Mouse (Mus musculus): ENCODE data around the gene Rbmxl2. TPM values are rescaled to one million over a fixed set of nuclear protein-coding genes. Genes with fewer than 3 reads are reported as not detected.

Rbmxl2 gene
- total and polyA plus RNA-seq, 2 experiments from 2014 or later, result not detected

GRCm38 (mm10) chr7:107215723-107216122 lies 6.5 kb downstream of the Rbmxl2 start:
- Histone ChIP-seq H3K4me1 (ENCODE audit: insufficient read depth, low read length) (no peaks in the 10 kb centered on the region), H3K9ac (replicated peaks; ENCODE audit: low read length, poor library complexity, severe bottlenecking) (no peak overlapping the region), H3K27me3 (ENCODE audit: insufficient read depth, low read length) (peaks cover 10% of the 10 kb centered on the region), H3K9me3 (ENCODE audit: low read length) (no peaks in the 10 kb centered on the region), H3K27ac (ENCODE audit: low read depth, low read length) (no peak overlapping the region), H3K4me3 (ENCODE audit: low read depth, low read length) (no peak overlapping the region), H3K4me2 (ENCODE audit: low read depth, low read length, poor library complexity, severe bottlenecking) (no peak overlapping the region), H3K36me3 (ENCODE audit: insufficient read depth, low read length) (no peaks in the 10 kb centered on the region)
- DNase-seq (ENCODE audit: low spot score), result peak; percentile 72
- peak; percentile 78; the same call in 1 of the 2 replicates for ATAC-seq (ENCODE audit: low FRiP score)
- peak; percentile 87 for TF ChIP-seq CTCF (IDR thresholded peaks at IDR 0.05)

DNA sequence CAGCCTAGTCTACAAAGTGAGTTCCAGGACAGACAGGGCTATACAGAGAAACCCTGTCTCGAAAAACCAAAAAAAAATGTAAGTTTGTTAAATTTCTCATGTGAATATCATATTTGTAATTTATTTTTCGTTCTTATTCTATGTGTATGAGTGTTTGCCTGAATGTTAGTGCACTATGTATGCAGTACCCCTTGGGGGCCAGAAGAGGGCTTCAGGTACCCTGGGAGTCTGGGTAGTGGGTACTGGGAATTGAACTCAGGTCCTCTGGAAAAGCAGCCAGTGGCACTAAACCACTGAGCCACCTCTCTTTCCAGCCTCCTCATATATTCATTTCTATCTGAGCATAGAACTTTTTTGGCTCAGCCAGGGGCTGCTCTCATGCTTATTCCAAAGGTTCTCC lies 7.6 kb downstream of the Rbmxl2 start:
- no peaks in the 10 kb centered on the region for H3K27me3 ChIP-seq (ENCODE audit: insufficient read depth, low read length)
- no peaks in the 10 kb centered on the region for H3K36me3 ChIP-seq (ENCODE audit: insufficient read depth, low read length)
- no peak overlapping the region for H3K4me2 ChIP-seq (ENCODE audit: low read depth, low read length, poor library complexity, severe bottlenecking)
- peak; percentile 35 for TF ChIP-seq CTCF (IDR thresholded peaks at IDR 0.05)
- no peak for ATAC-seq (ENCODE audit: low FRiP score)
- no peaks in the 10 kb centered on the region for H3K4me1 ChIP-seq (ENCODE audit: insufficient read depth, low read length)
- 79% methylated on average over 2 of the region's 2 CpGs for WGBS
- no peaks in the 10 kb centered on the region for H3K9me3 ChIP-seq (ENCODE audit: low read length)
- no peak overlapping the region for H3K27ac ChIP-seq (ENCODE audit: low read depth, low read length)
- H3K9ac ChIP-seq (replicated peaks; ENCODE audit: low read length, poor library complexity, severe bottlenecking), result no peak overlapping the region
- no peak overlapping the region for H3K4me3 ChIP-seq (ENCODE audit: low read depth, low read length)
- no peak for DNase-seq (ENCODE audit: low spot score)

DNA sequence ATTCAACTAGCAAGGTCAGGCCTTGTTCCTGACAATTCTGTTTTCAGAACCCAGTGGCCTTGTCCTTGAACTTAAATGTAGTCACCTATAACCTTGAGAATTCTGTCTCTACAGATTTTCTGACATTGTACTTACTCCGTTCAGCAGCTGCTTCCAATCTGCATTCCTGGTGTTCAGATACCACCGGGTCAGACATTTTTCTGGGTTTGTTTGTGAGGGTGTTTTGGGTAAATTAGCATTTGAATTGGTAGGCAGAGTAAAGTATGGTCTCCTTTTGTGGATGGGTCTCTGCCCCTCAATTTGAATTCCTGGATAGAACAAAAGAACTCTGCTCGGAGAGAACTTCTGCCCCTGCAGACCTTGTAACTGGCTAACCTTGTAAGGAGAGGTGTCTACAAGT lies 27.6 kb downstream of the Rbmxl2 start:
- H3K27ac ChIP-seq (ENCODE audit: low read depth, low read length), result no peak overlapping the region
- H3K36me3 ChIP-seq (ENCODE audit: insufficient read depth, low read length), result no peaks in the 10 kb centered on the region
- DNase-seq (ENCODE audit: low spot score) (no peak), ATAC-seq (ENCODE audit: low FRiP score) (no peak)
- no peak for TF ChIP-seq CTCF (IDR thresholded peaks at IDR 0.05)
- WGBS, result 27% methylated on average over 3 of the region's 3 CpGs
- H3K4me3 ChIP-seq (ENCODE audit: low read depth, low read length), result no peak overlapping the region
- H3K9me3 ChIP-seq (ENCODE audit: low read length), result no peaks in the 10 kb centered on the region
- no peak overlapping the region for H3K9ac ChIP-seq (replicated peaks; ENCODE audit: low read length, poor library complexity, severe bottlenecking)
- H3K4me1 ChIP-seq (ENCODE audit: insufficient read depth, low read length), result no peaks in the 10 kb centered on the region
- no peak overlapping the region for H3K4me2 ChIP-seq (ENCODE audit: low read depth, low read length, poor library complexity, severe bottlenecking)
- no peaks in the 10 kb centered on the region for H3K27me3 ChIP-seq (ENCODE audit: insufficient read depth, low read length)

DNA sequence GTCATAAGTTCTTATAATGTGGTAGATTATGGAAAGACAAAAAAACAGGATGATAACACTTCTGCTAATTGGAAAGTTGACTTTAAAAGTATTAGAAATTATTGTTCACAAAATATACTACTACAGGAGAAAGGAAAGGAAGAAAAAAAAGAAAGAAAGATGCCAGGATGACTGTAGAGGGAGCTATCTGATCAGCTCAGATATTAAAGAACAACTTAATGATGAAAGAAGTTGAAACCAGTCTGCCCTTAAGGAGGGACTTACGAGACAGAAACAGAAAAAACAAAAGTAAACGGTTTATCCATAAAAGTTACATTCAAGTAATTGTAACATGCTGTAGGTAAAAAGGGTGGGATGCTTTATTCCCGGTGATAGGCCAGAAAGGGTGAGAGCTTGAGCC lies 28.3 kb downstream of the Rbmxl2 start:
- Histone ChIP-seq H3K9ac (replicated peaks; ENCODE audit: low read length, poor library complexity, severe bottlenecking) (no peak overlapping the region), H3K36me3 (ENCODE audit: insufficient read depth, low read length) (no peaks in the 10 kb centered on the region), H3K4me2 (ENCODE audit: low read depth, low read length, poor library complexity, severe bottlenecking) (no peak overlapping the region), H3K27ac (ENCODE audit: low read depth, low read length) (no peak overlapping the region), H3K4me3 (ENCODE audit: low read depth, low read length) (no peak overlapping the region), H3K27me3 (ENCODE audit: insufficient read depth, low read length) (no peaks in the 10 kb centered on the region), H3K9me3 (ENCODE audit: low read length) (no peaks in the 10 kb centered on the region), H3K4me1 (ENCODE audit: insufficient read depth, low read length) (no peaks in the 10 kb centered on the region)
- 74% methylated on average over 3 of the region's 3 CpGs for WGBS
- ATAC-seq (ENCODE audit: low FRiP score) (no peak), DNase-seq (ENCODE audit: low spot score) (peak; percentile 28)
- TF ChIP-seq CTCF (IDR thresholded peaks at IDR 0.05), result peak; percentile 66

DNA sequence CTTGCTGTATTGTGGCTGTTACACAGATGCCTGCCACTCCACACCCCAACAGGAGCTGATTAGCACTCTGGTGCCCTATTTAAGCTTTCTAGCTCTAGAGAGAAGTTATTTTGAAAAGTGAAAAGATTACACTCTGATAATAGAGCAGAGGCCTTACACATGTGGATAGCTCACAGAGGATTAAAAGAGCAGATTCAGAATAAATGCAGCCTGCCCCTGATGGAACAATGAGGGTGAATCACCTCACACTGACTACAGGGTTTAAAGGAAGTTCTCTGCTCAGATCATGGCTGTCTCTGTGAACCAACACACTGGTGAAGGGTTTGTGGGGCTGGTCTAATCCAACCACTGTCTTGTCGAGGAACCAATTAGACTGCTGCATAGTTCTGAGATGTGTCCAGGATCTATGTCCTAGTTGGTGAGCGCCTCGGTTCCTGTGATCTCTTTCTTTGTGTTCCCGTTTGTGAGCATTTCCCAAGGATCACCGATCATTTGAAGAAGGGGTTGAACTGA lies 32.2 kb downstream of the Rbmxl2 start:
- no peak overlapping the region for H3K27ac ChIP-seq (ENCODE audit: low read depth, low read length)
- 80% methylated on average over 5 of the region's 5 CpGs for WGBS
- no peaks in the 10 kb centered on the region for H3K9me3 ChIP-seq (ENCODE audit: low read length)
- no peaks in the 10 kb centered on the region for H3K27me3 ChIP-seq (ENCODE audit: insufficient read depth, low read length)
- no peak overlapping the region for H3K9ac ChIP-seq (replicated peaks; ENCODE audit: low read length, poor library complexity, severe bottlenecking)
- no peak for ATAC-seq (ENCODE audit: low FRiP score)
- no peaks in the 10 kb centered on the region for H3K4me1 ChIP-seq (ENCODE audit: insufficient read depth, low read length)
- no peaks in the 10 kb centered on the region for H3K36me3 ChIP-seq (ENCODE audit: insufficient read depth, low read length)
- no peak for TF ChIP-seq CTCF (IDR thresholded peaks at IDR 0.05)
- H3K4me3 ChIP-seq (ENCODE audit: low read depth, low read length), result no peak overlapping the region
- DNase-seq (ENCODE audit: low spot score), result no peak
- H3K4me2 ChIP-seq (ENCODE audit: low read depth, low read length, poor library complexity, severe bottlenecking), result no peak overlapping the region

DNA sequence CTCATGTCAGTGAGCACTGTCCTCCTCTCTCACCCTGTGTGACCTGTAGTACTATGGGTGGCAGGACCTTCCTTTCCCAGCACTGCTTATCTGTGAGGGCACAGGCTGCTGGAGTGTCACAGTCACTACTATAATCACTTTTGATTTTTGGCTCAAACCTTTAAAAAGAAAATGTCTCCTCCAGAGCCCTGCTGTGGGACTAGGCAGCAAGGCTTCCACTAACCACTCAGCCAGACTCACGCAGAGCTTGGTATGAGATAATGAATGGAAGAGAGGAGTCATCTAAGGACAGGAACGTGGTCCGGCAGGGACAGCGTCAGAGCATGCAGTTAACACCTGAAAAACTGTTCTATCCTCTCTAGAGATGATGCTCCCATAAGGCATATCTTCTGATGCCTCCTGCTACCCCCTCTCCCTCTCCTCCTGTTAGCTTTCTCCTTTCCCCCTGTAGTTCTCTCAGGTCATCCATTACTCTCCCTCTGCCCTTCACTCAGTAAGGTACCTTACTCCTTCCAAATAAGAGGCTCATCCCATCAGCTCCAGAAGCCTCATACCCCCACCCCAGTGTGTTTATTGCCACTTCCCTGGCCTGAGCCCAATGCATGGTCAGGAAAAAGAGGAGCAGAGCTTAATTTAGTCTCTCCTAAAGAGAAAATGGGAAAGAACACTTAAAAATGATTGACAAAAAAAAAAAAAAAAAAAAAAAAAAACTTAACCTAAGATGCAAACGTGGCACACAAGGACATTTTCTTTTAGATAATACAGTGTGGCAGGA lies 41.2 kb downstream of the Rbmxl2 start:
- Histone ChIP-seq H3K27ac (ENCODE audit: low read depth, low read length) (no peak overlapping the region), H3K4me2 (ENCODE audit: low read depth, low read length, poor library complexity, severe bottlenecking) (no peak overlapping the region), H3K4me1 (ENCODE audit: insufficient read depth, low read length) (no peaks in the 10 kb centered on the region), H3K9ac (replicated peaks; ENCODE audit: low read length, poor library complexity, severe bottlenecking) (no peak overlapping the region), H3K9me3 (ENCODE audit: low read length) (no peaks in the 10 kb centered on the region), H3K27me3 (ENCODE audit: insufficient read depth, low read length) (no peaks in the 10 kb centered on the region), H3K36me3 (ENCODE audit: insufficient read depth, low read length) (no peaks in the 10 kb centered on the region), H3K4me3 (ENCODE audit: low read depth, low read length) (no peak overlapping the region)
- no peak for TF ChIP-seq CTCF (IDR thresholded peaks at IDR 0.05)
- no peak for DNase-seq (ENCODE audit: low spot score)
- 68% methylated on average over 5 of the region's 5 CpGs for WGBS
- no peak for ATAC-seq (ENCODE audit: low FRiP score)
